Mouse (Mus musculus) heart, embryonic 11.5 days (tissue): Measurements from ENCODE around the gene Msto1. TPM values are rescaled to one million over a fixed set of nuclear protein-coding genes. Genes with fewer than 3 reads are reported as not detected.
A peak's percentile ranks its signal among the peaks of the same experiment; 100 is the strongest.
"Not testable (repeated sequence)": the region's sequence is repeated elsewhere in the genome, so short reads cannot be mapped to it uniquely, and the experiment has no call there.

ENCODE experiments used
- ATAC-seq: fragments of 200-750 bp; cut with Nextera tagmentation; replicated peaks from 2 replicates; pipeline ENCODE4 v1.8.0; 2017; ENCODE audit warnings: moderate library complexity; ENCODE audit not compliant: insufficient number of reproducible peaks, low FRiP score, low TSS enrichment
- H3K27ac ChIP-seq: fragments of 300-500 bp; sonication (generic); 2 replicates; pipeline ENCODE4 v1.5.1; 2014; ENCODE audit warnings: mild to moderate bottlenecking, low read depth, low read length
- H3K27me3 ChIP-seq: fragments of 300-500 bp; sonication (generic); 2 replicates; pipeline ENCODE4 v1.6.1; 2014; ENCODE audit warnings: mild to moderate bottlenecking, low read length, mixed read lengths; ENCODE audit not compliant: control insufficient read depth, insufficient read depth
- H3K36me3 ChIP-seq: fragments of 300-500 bp; sonication (generic); 2 replicates; pipeline ENCODE4 v1.6.1; 2014; ENCODE audit warnings: mild to moderate bottlenecking, low read length, moderate library complexity, mixed read lengths; ENCODE audit not compliant: control insufficient read depth, insufficient read depth
- H3K4me1 ChIP-seq: fragments of 300-500 bp; sonication (generic); 2 replicates; pipeline ENCODE4 v1.6.1; 2014; ENCODE audit warnings: low read length; ENCODE audit not compliant: control insufficient read depth, insufficient read depth
- H3K4me2 ChIP-seq: fragments of 300-500 bp; sonication (generic); 2 replicates; pipeline ENCODE4 v1.6.1; 2014; ENCODE audit warnings: mild to moderate bottlenecking, moderate library complexity
- H3K4me3 ChIP-seq: fragments of 300-500 bp; sonication (generic); 2 replicates; pipeline ENCODE4 v1.5.1; 2014; ENCODE audit warnings: low read depth, low read length
- H3K9ac ChIP-seq: fragments of 300-500 bp; sonication (generic); 2 replicates; pipeline ENCODE4 v1.6.1; 2014; ENCODE audit warnings: mild to moderate bottlenecking, low read depth, low read length, moderate library complexity
- H3K9me3 ChIP-seq: fragments of 300-500 bp; sonication (generic); replicated peaks from 2 replicates; pipeline ENCODE4 v1.6.1; 2016; ENCODE audit warnings: low read length; ENCODE audit not compliant: control insufficient read depth
- WGBS: fragments of 180-500 bp; shearing (Covaris S2); extraction: QIAGEN DNeasy Blood & Tissue Kit; methylation state at CpG from one replicate; pipeline ENCODE4 v1.1.7; 2014; ENCODE audit not compliant: insufficient replicate concordance; 5-methylcytosine and 5-hydroxymethylcytosine counted together
- polyA plus RNA-seq: library from polyadenylated mRNA; unstranded; fragments of >200 nt; fragmentation: Nextera tagmentation; extraction: Ambion mirVana; gene quantifications from 2 replicates; pipeline ENCODE4 v1.2.1, GENCODE M21; 2014

The Msto1 gene
- 56.9 and 67.0 TPM in 2 replicates for polyA plus RNA-seq

DNA sequence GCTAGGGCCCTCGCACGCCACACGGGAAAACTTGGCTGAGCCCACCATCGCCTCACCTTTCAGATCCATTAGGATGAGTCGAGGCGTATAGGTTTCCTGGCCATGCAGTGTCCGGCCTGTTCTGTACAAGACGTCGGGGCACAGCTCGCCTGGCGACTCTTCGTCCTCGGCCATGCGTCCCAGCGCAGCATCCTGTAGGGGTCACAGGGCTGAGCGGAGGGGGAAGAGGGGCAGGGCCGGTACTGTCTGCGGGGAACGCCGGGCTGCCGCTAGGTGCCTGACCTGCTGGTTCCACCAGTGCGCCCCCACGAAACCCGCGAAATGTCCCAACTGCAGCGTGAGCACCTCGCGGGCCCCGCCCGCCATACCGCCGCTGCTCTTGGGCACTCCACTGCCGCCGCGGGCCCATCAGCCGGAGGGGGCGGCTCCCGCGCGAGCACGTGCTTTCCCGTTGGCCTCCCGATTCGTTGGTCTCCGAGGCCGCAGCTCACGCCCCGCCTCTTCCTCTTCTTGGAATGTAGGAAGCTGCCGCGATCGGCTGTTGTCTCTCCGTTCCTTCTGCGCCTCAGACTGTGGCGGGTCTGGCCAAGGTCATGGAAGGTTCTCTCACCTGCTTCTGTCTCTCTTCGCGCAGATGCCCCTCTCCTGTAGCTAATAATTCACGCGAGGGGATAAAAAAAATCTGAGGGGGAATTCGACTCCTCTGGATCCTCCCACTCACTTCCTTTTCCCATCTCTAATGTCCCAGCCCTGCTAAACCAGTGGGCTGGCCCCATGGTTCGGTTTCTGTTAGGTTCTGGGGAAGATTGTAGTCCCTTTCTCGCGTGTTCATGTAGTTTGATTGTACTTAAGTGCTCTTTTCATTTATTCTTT is at the start of gene Msto1:
Gene Msto1 (minus strand): TSS at position 489 of the 873 bp plus-strand sequence.
- Histone ChIP-seq H3K27me3 (no peaks in the 10 kb centered on the region), H3K4me2 (peak within 1 kb of the TSS; percentile 60), H3K9ac (peak within 1 kb of the TSS; percentile 88), H3K27ac (peak within 1 kb of the TSS; percentile 90), H3K36me3 (peaks cover 29% of the 10 kb centered on the region), H3K4me3 (peak within 1 kb of the TSS; percentile 58), H3K4me1 (peaks cover 6% of the 10 kb centered on the region; the same call in 1 of the 2 replicates), H3K9me3 (no peaks in the 10 kb centered on the region)
- peak; percentile 94 for ATAC-seq
- under 1% methylated on average over 59 of the region's 62 CpGs for WGBS

- not testable (repeated sequence) for H3K27me3 ChIP-seq, ATAC-seq, H3K9ac ChIP-seq, H3K4me3 ChIP-seq, H3K27ac ChIP-seq, H3K4me2 ChIP-seq, H3K4me1 ChIP-seq, H3K36me3 ChIP-seq, H3K9me3 ChIP-seq
Measured at GRCm38 (mm10) chr3:88963211-88963610, 49.4 kb upstream of the Msto1 start.

GRCm38 (mm10) chr3:88953736-88954135 is 39.9 kb upstream of the Msto1 start:
- no peak overlapping the region for H3K27ac ChIP-seq
- no peak for ATAC-seq
- no peaks in the 10 kb centered on the region for H3K36me3 ChIP-seq
- H3K9ac ChIP-seq, result no peak overlapping the region
- no peak overlapping the region for H3K4me2 ChIP-seq
- H3K9me3 ChIP-seq, result no peaks in the 10 kb centered on the region
- H3K4me1 ChIP-seq, result peaks cover 9% of the 10 kb centered on the region
- H3K27me3 ChIP-seq, result no peaks in the 10 kb centered on the region
- H3K4me3 ChIP-seq, result no peak overlapping the region

DNA sequence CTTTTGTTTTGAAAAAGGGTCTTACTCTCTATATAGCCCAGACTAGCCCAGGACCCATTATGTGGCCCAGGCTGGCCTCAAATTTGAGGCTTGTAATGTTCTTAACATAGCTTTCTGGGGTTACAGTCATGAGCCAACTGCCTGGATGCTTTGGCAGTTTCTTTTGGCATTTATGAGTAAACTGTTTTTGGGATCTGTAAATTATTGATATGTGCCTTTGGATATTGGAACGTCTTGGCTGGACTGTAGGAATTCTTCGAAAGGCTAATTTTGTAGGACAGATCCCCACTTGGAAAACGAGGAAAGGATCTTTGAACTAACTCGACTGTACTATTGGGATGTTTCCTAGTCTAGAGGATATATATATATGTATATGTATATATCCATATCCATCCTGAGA is 39.4 kb upstream of the Msto1 start:
- Histone ChIP-seq H3K36me3 (no peaks in the 10 kb centered on the region), H3K9me3 (no peaks in the 10 kb centered on the region), H3K4me3 (no peak overlapping the region), H3K27ac (no peak overlapping the region), H3K4me1 (peaks cover 13% of the 10 kb centered on the region), H3K27me3 (no peaks in the 10 kb centered on the region), H3K4me2 (no peak overlapping the region), H3K9ac (no peak overlapping the region)
- no peak for ATAC-seq
- 86% methylated on average over 4 of the region's 4 CpGs for WGBS

DNA sequence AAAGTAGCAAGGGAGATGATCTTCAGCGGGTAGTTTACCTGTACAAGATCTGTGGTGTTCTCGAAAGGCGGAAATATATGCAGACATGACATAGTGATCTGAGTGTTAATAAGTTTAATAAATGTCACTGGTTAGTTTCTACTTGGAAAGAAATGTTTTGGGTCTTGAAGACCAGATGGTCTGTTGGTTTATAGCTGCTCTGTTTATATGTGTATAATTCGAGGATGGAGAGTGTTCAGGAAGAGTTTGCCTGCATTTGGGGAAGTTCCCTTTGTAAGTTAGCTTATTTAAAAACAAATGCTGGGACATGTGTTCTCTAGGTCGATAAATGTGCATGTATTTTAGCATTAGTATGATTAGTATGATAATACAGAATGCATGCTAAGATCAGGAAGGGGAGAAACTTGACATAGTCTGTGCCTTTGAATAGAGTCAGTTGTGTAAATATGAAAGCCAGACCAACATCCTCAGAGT is 37.6 kb upstream of the Msto1 start:
- no peak for ATAC-seq
- H3K9me3 ChIP-seq, result no peaks in the 10 kb centered on the region
- peak overlapping the region; percentile 100 for H3K27ac ChIP-seq
- peak overlapping the region; percentile 91 for H3K4me3 ChIP-seq
- H3K36me3 ChIP-seq, result no peaks in the 10 kb centered on the region
- H3K9ac ChIP-seq, result peak overlapping the region; percentile 97
- H3K27me3 ChIP-seq, result no peaks in the 10 kb centered on the region
- WGBS, result 3% methylated on average over 5 of the region's 5 CpGs
- H3K4me2 ChIP-seq, result peak overlapping the region; percentile 82
- H3K4me1 ChIP-seq, result peaks cover 13% of the 10 kb centered on the region

DNA sequence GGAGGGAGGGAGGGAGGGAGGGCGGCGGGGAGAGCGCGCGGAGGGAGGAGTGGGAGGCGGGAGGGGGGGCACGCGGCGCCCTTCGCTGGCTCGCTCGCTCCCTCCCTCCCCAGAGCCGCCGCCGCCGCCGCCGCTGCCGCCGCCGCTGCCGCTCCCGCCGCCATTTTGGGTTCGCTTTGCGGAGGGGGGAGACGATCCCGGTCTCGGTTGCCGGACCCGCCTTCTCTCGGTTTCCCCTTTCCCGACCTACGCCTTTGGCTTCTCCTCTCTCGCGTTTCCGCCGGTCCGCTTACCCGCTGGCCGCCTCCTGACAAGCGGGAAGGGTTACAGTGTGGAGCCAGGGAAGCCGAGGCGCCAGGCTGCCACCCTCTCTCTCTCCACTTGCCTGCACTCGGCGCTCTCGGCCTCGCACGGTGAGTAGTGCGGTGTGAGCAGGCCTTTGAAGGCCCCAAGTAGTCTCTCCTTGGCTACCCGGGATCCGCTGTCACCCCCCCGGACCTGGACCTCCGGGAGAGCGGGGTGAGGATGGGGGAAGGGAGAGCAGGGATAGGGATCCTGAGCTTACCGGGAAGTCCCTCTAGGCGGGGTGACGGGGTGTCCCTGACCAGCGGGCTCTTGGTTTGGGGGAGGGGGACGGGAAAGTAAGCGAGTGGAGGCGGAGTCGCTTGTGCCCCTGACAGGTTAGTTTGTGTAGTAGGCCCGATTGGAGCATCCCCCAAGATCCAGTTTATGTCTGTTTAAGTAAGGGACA is 37.0 kb upstream of the Msto1 start, which contains the start of the genes Ash1l and Dap3:
Gene Ash1l (plus strand): TSS at position 47 of the 751 bp plus-strand sequence.
Gene Dap3 (minus strand): TSS at position 606 of the 751 bp plus-strand sequence.
- 0% methylated on average over 39 of the region's 64 CpGs for WGBS

DNA sequence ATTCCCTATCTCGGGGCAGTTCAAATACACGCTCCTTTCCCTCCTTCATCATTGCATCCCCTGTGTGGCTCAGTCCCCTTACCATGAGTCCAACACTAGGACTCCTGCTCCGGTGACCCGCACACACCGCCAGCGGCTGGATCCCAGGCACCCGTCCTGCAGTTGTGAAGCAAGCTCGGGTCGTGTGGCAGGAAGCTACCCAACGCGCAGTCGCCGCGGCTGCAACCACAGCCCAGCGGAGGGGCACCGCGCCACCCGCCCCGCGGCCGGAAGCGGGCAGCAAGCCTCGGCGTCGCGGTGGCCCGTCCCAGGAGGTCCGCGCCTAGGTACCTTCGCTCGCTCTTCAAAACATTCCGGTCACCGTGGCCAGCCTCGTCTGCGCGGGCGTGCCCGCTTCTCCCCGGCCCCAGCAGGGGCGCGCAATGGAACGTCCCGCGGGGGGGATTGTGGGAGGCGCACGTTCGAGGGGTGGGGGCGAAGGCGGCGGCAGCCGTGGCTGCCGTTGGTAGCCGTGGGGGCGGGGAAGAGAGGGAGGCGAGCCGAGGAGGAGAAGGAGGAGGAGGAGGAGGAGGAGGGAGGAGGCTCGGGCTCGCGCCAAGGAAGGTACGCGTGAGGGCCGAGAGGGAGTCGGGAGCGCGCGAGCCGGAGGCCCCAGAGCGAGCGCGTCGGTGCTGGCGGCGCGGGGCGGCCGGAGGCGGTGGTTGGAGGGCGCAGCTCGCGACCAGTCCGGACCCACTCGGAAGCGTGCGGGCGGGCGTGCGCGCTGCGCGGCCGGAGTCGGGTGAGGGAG is 36.2 kb upstream of the Msto1 start:
- H3K4me2 ChIP-seq, result peak overlapping the region; percentile 82
- no peaks in the 10 kb centered on the region for H3K9me3 ChIP-seq
- peak overlapping the region; percentile 97 for H3K9ac ChIP-seq
- peak overlapping the region; percentile 91 for H3K4me3 ChIP-seq
- peak overlapping the region; percentile 100 for H3K27ac ChIP-seq
- H3K36me3 ChIP-seq, result no peaks in the 10 kb centered on the region
- peak; percentile 88 for ATAC-seq
- no peaks in the 10 kb centered on the region for H3K27me3 ChIP-seq
- H3K4me1 ChIP-seq, result peaks cover 13% of the 10 kb centered on the region
- WGBS, result under 1% methylated on average over 60 of the region's 92 CpGs

More for the DNA sequence above, 37.0 kb upstream of the Msto1 start, which contains the start of the genes Ash1l and Dap3:
- Histone ChIP-seq H3K36me3 (no peaks in the 10 kb centered on the region), H3K4me2 (peak within 1 kb of the TSS; percentile 82), H3K4me1 (peaks cover 13% of the 10 kb centered on the region), H3K9ac (peak within 1 kb of the TSS; percentile 97), H3K9me3 (no peaks in the 10 kb centered on the region), H3K27me3 (no peaks in the 10 kb centered on the region), H3K27ac (peak within 1 kb of the TSS; percentile 100), H3K4me3 (peak within 1 kb of the TSS; percentile 91)
- ATAC-seq, result peak; percentile 73

GRCm38 (mm10) chr3:88944109-88944508 is 30.3 kb upstream of the Msto1 start:
- H3K27ac ChIP-seq, result no peak overlapping the region
- H3K4me3 ChIP-seq, result no peak overlapping the region
- H3K27me3 ChIP-seq, result no peaks in the 10 kb centered on the region
- no peaks in the 10 kb centered on the region for H3K9me3 ChIP-seq
- ATAC-seq, result no peak
- H3K9ac ChIP-seq, result no peak overlapping the region
- peaks cover 8% of the 10 kb centered on the region; the same call in 1 of the 2 replicates for H3K4me1 ChIP-seq
- no peak overlapping the region for H3K4me2 ChIP-seq
- WGBS, result 92% methylated on average over 4 of the region's 4 CpGs
- peaks cover 20% of the 10 kb centered on the region for H3K36me3 ChIP-seq
